Mouse (Mus musculus): ENCODE data around the gene Rnf169. TPM values are rescaled to one million over a fixed set of nuclear protein-coding genes. Genes with fewer than 3 reads are reported as not detected.
"Not testable (repeated sequence)": the region's sequence is repeated elsewhere in the genome, so short reads cannot be mapped to it uniquely, and the experiment has no call there.

Rnf169 gene
- total RNA-seq, 2 experiments from 2014 or later, result 6.4 to 7.4 TPM

DNA sequence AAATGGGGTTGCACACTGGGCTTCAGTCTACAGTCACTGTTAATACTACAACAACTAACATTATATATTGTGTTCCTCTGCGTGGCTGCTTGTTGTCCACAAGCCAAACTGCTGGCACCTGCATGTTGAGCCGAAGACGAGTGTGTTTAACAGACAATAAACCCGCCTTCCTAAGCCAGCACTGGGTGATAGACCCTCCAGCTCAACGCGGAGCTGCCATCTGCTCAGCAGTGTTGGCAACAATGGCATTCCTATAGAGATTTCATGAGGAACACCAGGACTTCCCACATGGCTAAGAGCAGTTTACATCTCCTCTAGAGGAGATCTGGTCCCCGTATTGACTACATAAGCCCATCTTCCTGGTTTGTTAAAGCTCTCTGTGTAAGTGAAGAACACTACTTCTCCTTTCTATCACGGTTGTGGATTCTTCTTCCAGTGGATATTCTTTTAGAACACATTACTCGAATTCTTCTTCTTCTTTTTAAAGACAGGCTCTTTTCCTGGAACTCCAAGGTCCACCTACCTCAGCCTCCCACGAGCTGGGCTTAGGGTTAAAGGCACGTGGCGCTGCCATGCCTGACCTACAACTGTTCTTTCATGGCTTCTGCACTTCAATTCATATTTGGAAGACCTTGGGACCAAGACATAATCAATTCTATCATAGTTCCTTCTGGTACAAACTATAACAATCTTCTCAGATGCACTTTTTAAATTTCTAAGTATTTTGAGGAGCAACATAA, 22.9 kb downstream of the Rnf169 start:
- DNase-seq, result no peak
- intact Hi-C loops (cut with DNase I; ENCODE audit: low total_unique reads), result no loop called here

DNA sequence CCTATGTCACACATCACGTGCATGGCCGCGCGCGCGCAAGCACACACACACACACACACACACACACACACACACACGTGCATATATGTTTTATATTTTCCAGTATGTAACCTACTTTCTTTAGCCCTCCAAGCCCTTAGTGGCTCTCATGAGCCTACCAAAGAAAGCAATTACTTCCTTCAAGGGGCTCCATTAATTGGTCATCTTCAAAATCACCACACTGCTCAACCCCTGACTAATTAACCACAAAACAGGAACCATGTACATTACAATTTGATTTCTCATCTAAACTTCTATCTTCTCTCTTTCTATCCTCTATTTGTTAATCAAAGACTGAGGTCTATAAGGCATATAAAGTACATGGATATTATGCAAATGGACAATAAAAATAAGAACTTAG, 24.2 kb downstream of the Rnf169 start:
- DNase-seq, result no peak
- intact Hi-C loops (cut with DNase I; ENCODE audit: low total_unique reads), result no loop called here

DNA sequence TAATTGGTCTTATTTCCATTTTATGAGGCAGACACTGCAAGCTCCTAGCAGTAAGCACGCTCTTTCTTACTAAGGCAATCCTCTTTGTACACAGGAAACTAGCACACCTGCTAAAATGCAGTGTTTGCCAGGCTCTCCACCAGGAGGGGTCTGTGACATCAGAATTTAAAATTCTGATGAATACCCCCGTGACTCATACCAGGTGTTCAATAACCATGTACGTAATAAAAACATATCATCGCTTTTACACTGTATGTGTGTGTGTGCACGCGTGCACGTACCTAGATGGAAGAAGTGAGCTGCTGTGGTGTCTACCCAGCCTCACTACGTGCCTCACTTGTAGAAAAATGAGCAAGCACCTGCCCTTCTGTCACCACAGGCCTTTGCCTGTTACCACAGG, 26.0 kb downstream of the Rnf169 start:
- no peak for DNase-seq
- intact Hi-C loops (cut with DNase I; ENCODE audit: low total_unique reads), result no loop called here

- intact Hi-C loops (cut with DNase I; ENCODE audit: low total_unique reads), result no loop called here
- DNase-seq, result no peak
Observed at GRCm38 (mm10) chr7:99953442-99954098, 26.7 kb downstream of the Rnf169 start.

DNA sequence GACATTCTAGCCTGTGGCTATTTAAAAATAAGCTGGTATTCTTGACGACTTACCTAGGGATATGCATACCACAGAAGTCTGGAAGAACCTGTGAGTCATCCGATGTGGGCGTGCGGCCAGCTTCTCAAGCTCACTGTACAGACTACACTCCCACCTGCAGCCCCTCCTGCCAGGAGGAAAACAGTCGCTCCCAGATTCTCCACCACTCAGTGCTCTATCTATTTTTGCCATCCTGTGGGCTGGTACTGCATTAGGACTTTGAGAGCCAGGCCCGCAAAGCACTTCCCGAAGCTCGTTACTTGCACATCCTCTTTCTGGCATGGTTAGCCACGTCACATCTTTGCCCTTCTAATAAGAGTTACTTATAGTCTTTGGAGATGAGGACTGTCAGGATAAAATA, 32.9 kb downstream of the Rnf169 start:
- DNase-seq, result no peak
- intact Hi-C loops (cut with DNase I; ENCODE audit: low total_unique reads), result no loop called here

DNA sequence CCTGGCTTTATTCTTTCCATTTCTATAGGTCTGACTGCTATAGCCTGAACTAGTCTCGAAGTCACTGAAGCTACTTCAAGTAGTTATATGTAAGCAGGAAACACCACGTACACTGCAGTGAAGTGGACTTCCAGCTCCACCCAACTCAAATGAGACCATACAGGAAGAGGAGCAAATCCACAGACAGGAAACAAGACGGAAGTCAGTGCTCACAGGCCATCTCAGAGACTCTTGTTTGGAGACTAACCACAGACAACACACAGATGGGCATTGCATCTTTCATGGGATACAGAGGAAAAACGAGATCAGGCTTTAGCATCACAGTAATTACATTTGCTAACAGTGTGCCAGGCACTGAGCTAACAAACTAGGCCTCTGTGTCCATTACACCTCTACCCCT, 33.9 kb downstream of the Rnf169 start:
- DNase-seq, result no peak
- intact Hi-C loops (cut with DNase I; ENCODE audit: low total_unique reads), result no loop called here

DNA sequence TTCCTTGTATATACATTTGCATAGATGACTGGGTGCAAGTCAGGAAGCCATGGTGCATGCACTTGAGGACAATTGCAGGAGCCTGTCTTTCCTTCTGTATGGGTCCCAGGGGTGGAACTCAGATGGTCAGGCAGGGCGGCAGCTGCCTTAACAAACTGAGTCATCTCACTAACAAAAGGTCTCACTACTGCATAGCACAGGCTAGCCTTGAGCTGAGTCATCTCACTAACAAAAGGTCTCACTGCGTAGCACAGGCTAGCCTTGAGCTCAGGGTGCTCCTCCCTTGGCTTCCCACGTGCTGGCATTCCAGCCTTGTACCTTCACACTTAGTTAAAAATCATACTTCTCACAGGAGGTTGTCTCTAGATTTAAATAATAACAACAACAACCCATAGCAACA, 34.3 kb downstream of the Rnf169 start:
- no peak for DNase-seq
- intact Hi-C loops (cut with DNase I; ENCODE audit: low total_unique reads), result no loop called here

DNA sequence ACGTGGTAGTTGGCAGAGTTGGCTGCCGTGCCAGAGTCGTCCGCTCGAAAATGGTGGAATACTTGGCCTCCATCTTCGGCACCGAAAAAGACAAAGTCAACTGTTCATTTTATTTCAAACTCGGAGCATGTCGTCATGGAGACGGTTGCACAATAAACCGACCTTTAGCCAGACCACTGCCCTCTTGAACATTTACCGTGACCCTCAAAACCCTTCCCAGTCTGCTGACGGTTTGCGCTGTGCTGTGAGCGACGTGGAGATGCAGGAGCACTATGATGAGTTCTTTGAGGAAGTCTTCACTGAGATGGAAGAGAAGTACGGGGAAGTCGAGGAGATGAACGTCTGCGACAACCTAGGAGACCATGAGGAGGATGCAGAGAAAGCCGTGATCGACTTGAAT, 35.2 kb downstream of the Rnf169 start:
- DNase-seq; intact Hi-C loops (cut with DNase I; ENCODE audit: low total_unique reads): not testable (repeated sequence)

GRCm38 (mm10) chr7:99944520-99944919, 35.7 kb downstream of the Rnf169 start:
- intact Hi-C loops (cut with DNase I; ENCODE audit: low total_unique reads), result no loop called here
- no peak for DNase-seq

GRCm38 (mm10) chr7:99940669-99941068, 39.6 kb downstream of the Rnf169 start:
- no peak for DNase-seq
- intact Hi-C loops (cut with DNase I; ENCODE audit: low total_unique reads), result no loop called here

DNA sequence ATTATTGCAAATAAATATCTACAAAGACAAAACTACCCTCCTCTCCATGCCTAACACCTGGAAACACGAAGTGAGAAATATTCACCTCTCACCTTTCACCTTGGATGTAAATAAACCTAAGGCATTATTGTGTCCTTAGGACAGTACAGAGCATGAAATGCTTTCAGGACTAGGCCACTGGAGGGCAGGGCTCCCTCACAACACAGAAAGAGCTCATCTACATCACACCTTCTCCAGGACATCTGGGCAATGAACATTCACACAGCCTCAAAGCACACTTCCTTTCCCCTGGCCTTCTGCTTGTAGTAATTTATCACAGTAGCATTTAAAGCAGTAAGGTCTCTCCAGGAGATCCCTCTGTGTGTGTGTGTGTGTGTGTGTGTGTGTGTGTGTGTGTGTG, 44.5 kb downstream of the Rnf169 start:
- DNase-seq, result no peak
- intact Hi-C loops (cut with DNase I; ENCODE audit: low total_unique reads), result no loop called here

DNA sequence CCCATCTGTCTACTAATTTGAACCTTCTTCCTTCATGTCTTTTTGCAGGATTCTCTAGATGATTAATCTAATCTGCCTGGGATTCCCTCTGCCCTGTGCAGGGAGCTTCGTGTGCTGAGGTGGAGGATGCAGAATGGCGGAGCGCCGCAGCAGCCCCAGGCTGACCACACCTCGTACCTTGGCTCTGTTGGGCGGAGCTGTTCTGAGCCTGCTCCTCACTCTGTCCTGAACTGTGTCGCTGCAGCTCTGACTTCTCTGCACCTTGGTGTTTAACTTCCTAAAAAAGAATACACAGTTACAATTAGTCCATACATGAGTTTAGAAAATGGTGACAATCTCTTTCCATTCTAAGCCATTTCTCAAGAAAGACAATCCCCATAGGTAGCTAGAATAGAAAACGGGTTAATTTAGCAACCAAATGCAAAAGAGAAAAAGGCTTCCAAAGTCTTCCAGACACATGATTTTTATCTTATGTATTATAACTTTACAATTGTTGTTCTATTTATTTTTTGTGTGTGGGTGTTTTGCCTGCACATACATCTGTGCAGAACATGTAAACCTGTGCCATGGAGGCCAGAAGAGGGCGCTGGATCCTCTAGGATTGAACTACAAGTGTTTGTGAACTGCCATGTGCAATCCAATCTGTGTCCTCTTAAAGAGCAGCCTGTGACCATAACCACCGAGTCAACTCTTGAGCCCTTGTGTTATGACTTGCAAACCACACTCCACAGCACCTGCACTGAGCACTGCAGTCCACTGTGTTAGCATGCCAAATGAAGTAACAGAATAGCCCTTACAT, 53.1 kb downstream of the Rnf169 start:
- intact Hi-C loops (cut with DNase I; ENCODE audit: low total_unique reads), result no loop called here
- DNase-seq, result peak; percentile 72

DNA sequence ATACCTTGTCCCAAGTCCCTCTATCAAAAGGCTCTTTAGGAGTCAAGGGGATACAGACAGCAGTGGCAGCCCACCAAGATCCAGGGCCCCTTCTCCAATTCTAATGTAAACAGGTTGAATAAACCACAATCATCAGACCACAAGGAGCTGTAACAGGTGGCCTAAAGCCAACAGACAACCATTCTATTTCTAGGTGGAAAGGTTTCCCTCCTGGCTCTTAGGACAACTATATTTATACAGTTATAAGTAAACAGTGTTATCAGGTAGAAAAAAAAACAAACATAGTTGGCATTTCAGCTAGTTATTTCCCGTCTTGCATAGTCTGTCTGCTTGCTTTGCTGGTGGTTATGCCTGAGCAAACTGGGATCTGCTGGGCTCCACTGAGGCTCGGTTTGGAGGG, 59.8 kb downstream of the Rnf169 start:
- intact Hi-C loops (cut with DNase I; ENCODE audit: low total_unique reads), result no loop called here
- DNase-seq, result no peak

- no peak for DNase-seq
- intact Hi-C loops (cut with DNase I; ENCODE audit: low total_unique reads), result no loop called here
Observed at GRCm38 (mm10) chr7:99919971-99920370, 60.3 kb downstream of the Rnf169 start.

DNA sequence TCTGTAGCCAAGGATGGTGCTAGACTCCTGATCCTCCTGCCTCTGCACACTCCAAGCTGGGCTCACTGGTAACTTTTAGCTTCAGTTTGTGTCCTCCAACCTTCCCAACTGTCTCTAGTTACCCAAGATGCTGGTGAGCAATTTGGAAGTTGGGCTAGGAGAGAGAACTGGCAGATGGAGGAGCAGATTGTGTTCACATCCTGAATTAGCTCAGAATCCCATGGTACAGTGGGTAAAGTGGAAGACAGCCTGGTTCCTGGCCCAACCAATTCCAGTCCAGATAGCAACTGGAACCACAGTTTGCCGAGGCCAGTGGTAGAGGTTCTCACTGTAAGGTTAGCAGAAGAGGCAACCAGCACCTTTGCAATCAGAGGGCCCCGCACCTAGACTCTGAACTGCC, 61.1 kb downstream of the Rnf169 start:
- intact Hi-C loops (cut with DNase I; ENCODE audit: low total_unique reads), result no loop called here
- DNase-seq, result no peak

GRCm38 (mm10) chr7:99917320-99917844, 62.9 kb downstream of the Rnf169 start:
- peak; percentile 47 for DNase-seq
- intact Hi-C loops (cut with DNase I; ENCODE audit: low total_unique reads), result no loop called here

- peak; percentile 54 for DNase-seq
- intact Hi-C loops (cut with DNase I; ENCODE audit: low total_unique reads), result no loop called here
Observed at GRCm38 (mm10) chr7:99916741-99917319, 63.4 kb downstream of the Rnf169 start.

GRCm38 (mm10) chr7:99915511-99915910, 64.7 kb downstream of the Rnf169 start:
- intact Hi-C loops (cut with DNase I; ENCODE audit: low total_unique reads), result no loop called here
- DNase-seq, result no peak

GRCm38 (mm10) chr7:99914316-99914715, 65.9 kb downstream of the Rnf169 start:
- DNase-seq, result no peak
- intact Hi-C loops (cut with DNase I; ENCODE audit: low total_unique reads), result no loop called here

- DNase-seq, result no peak
Observed at GRCm38 (mm10) chr7:99911038-99911437, 69.2 kb downstream of the Rnf169 start.

More at GRCm38 (mm10) chr7:99911038-99911437, 69.2 kb downstream of the Rnf169 start:
- intact Hi-C loops (cut with DNase I; ENCODE audit: low total_unique reads), result no loop called here
